Mouse (Mus musculus) liver, embryonic 15.5 days (tissue): ENCODE measurements around the gene Rbx1. TPM values are rescaled to one million over a fixed set of nuclear protein-coding genes. Genes with fewer than 3 reads are reported as not detected.
"Not testable (repeated sequence)": the region's sequence is repeated elsewhere in the genome, so short reads cannot be mapped to it uniquely, and the experiment has no call there.

Experiments
- ATAC-seq: fragments of 200-750 bp; cut with Nextera tagmentation; 2 replicates; pipeline ENCODE4 v1.8.0; 2017; ENCODE audit warnings: moderate number of reproducible peaks, mild to moderate bottlenecking, moderate library complexity; ENCODE audit not compliant: insufficient read depth
- H3K27ac ChIP-seq: fragments of 300-500 bp; sonication (generic); replicated peaks from 2 replicates; pipeline ENCODE4 v1.5.1; 2015; ENCODE audit warnings: mild to moderate bottlenecking, inconsistent platforms
- H3K27me3 ChIP-seq: fragments of 300-500 bp; sonication (generic); 2 replicates; pipeline ENCODE4 v1.6.1; 2015; ENCODE audit warnings: mild to moderate bottlenecking, inconsistent platforms
- H3K36me3 ChIP-seq: fragments of 300-500 bp; sonication (generic); replicated peaks from 2 replicates; pipeline ENCODE4 v1.6.1; 2015; ENCODE audit warnings: moderate library complexity, mild to moderate bottlenecking, inconsistent platforms
- H3K4me1 ChIP-seq: fragments of 300-500 bp; sonication (generic); replicated peaks from 2 replicates; pipeline ENCODE4 v1.6.1; 2015; ENCODE audit warnings: inconsistent platforms
- H3K4me2 ChIP-seq: fragments of 300-500 bp; sonication (generic); 2 replicates; pipeline ENCODE4 v1.6.1; 2015; ENCODE audit warnings: moderate library complexity, mild to moderate bottlenecking, inconsistent platforms
- H3K4me3 ChIP-seq: fragments of 300-500 bp; sonication (generic); replicated peaks from 2 replicates; pipeline ENCODE4 v1.5.1; 2015; ENCODE audit warnings: mild to moderate bottlenecking, inconsistent platforms
- H3K9ac ChIP-seq: fragments of 300-500 bp; sonication (generic); 2 replicates; pipeline ENCODE4 v1.6.1; 2015; ENCODE audit warnings: moderate library complexity, mild to moderate bottlenecking, inconsistent platforms
- H3K9me3 ChIP-seq: fragments of 300-500 bp; sonication (generic); replicated peaks from 2 replicates; pipeline ENCODE4 v1.6.1; 2016; ENCODE audit warnings: inconsistent platforms
- WGBS: fragments of 180-500 bp; shearing (Covaris S2); methylation state at CpG from one replicate; pipeline ENCODE4 v1.1.7; 2015; ENCODE audit warnings: mixed read lengths; ENCODE audit not compliant: insufficient replicate concordance; 5-methylcytosine and 5-hydroxymethylcytosine counted together
- polyA plus RNA-seq: library from polyadenylated mRNA; unstranded; fragments of >200 nt; fragmentation: Nextera tagmentation; extraction: Ambion mirVana; gene quantifications from 2 replicates; pipeline ENCODE4 v1.2.1, GENCODE M21; 2015

Gene Rbx1
- polyA plus RNA-seq = 195 and 226 TPM in 2 replicates

GRCm38 (mm10) chr15:81465901-81466737 lies at the start of gene Rbx1:
Rbx1 (plus strand) TSS chr15:81466296.
- peak within 1 kb of the TSS; percentile 86 for H3K4me2 ChIP-seq
- H3K9me3 ChIP-seq = no peaks in the 10 kb centered on the region
- peaks cover 29% of the 10 kb centered on the region for H3K36me3 ChIP-seq
- H3K27ac ChIP-seq = peak within 1 kb of the TSS; percentile 89
- H3K27me3 ChIP-seq = no peaks in the 10 kb centered on the region
- WGBS = under 1% methylated on average over 62 of the region's 62 CpGs
- H3K4me1 ChIP-seq = peaks cover 30% of the 10 kb centered on the region
- H3K9ac ChIP-seq = peak within 1 kb of the TSS; percentile 74
- peak within 1 kb of the TSS; percentile 81 for H3K4me3 ChIP-seq
- peak; percentile 97 for ATAC-seq

GRCm38 (mm10) chr15:81416763-81417310 lies 49.3 kb upstream of the Rbx1 start:
- peak; percentile 79 for ATAC-seq
- not testable (repeated sequence) for H3K27me3 ChIP-seq, H3K9me3 ChIP-seq, H3K36me3 ChIP-seq
- peak overlapping the region; percentile 41 for H3K4me3 ChIP-seq
- 9% methylated on average over 22 of the region's 22 CpGs for WGBS
- peak overlapping the region; percentile 68 for H3K27ac ChIP-seq
- peak overlapping the region; percentile 72 for H3K4me2 ChIP-seq
- H3K4me1 ChIP-seq = peaks cover 29% of the 10 kb centered on the region
- peak overlapping the region; percentile 43; the same call in 1 of the 2 replicates for H3K9ac ChIP-seq

GRCm38 (mm10) chr15:81418065-81418464 lies 48.0 kb upstream of the Rbx1 start:
- H3K4me2 ChIP-seq = no peak overlapping the region
- H3K4me3 ChIP-seq = no peak overlapping the region
- no peak for ATAC-seq
- WGBS = 73% methylated on average over 4 of the region's 4 CpGs
- no peaks in the 10 kb centered on the region for H3K27me3 ChIP-seq
- peak overlapping the region; percentile 49; the same call in 1 of the 2 replicates for H3K27ac ChIP-seq
- peaks cover 4% of the 10 kb centered on the region; the same call in 1 of the 2 replicates for H3K36me3 ChIP-seq
- peaks cover 33% of the 10 kb centered on the region for H3K4me1 ChIP-seq
- no peaks in the 10 kb centered on the region for H3K9me3 ChIP-seq
- H3K9ac ChIP-seq = no peak overlapping the region

- Histone ChIP-seq H3K27ac (peak overlapping the region; percentile 1; the same call in 1 of the 2 replicates), H3K4me2 (no peak overlapping the region), H3K4me3 (no peak overlapping the region), H3K27me3 (no peaks in the 10 kb centered on the region), H3K36me3 (no peaks in the 10 kb centered on the region; the same call in 1 of the 2 replicates), H3K4me1 (peaks cover 31% of the 10 kb centered on the region), H3K9me3 (no peaks in the 10 kb centered on the region), H3K9ac (no peak overlapping the region)
- no peak for ATAC-seq
- WGBS = 46% methylated on average over 1 of the region's 1 CpGs
Observed at GRCm38 (mm10) chr15:81421454-81421853, 44.6 kb upstream of the Rbx1 start.

GRCm38 (mm10) chr15:81422156-81422681 lies 43.9 kb upstream of the Rbx1 start:
- no peaks in the 10 kb centered on the region for H3K27me3 ChIP-seq
- H3K36me3 ChIP-seq = peaks cover 2% of the 10 kb centered on the region
- ATAC-seq = no peak
- H3K9me3 ChIP-seq = no peaks in the 10 kb centered on the region
- H3K9ac ChIP-seq = no peak overlapping the region
- H3K27ac ChIP-seq = peak overlapping the region; percentile 12
- peak overlapping the region; percentile 6; the same call in 1 of the 2 replicates for H3K4me2 ChIP-seq
- H3K4me3 ChIP-seq = no peak overlapping the region
- peaks cover 23% of the 10 kb centered on the region for H3K4me1 ChIP-seq
- WGBS = 69% methylated on average over 7 of the region's 7 CpGs

- no peak for ATAC-seq
- H3K9ac ChIP-seq = no peak overlapping the region
- H3K27ac ChIP-seq = no peak overlapping the region
- peaks cover 10% of the 10 kb centered on the region for H3K36me3 ChIP-seq
- H3K27me3 ChIP-seq = no peaks in the 10 kb centered on the region
- H3K4me1 ChIP-seq = peaks cover 10% of the 10 kb centered on the region
- WGBS = 75% methylated on average over 3 of the region's 3 CpGs
- H3K4me2 ChIP-seq = no peak overlapping the region
- H3K4me3 ChIP-seq = no peak overlapping the region
- H3K9me3 ChIP-seq = no peaks in the 10 kb centered on the region
Observed at GRCm38 (mm10) chr15:81425311-81425710, 40.8 kb upstream of the Rbx1 start.

GRCm38 (mm10) chr15:81427947-81428346 lies 38.1 kb upstream of the Rbx1 start:
- H3K4me3 ChIP-seq = no peak overlapping the region

GRCm38 (mm10) chr15:81431195-81431594 lies 34.9 kb upstream of the Rbx1 start:
- Histone ChIP-seq H3K27ac (no peak overlapping the region), H3K4me2 (no peak overlapping the region), H3K9ac (no peak overlapping the region), H3K9me3 (no peaks in the 10 kb centered on the region), H3K36me3 (peaks cover 34% of the 10 kb centered on the region), H3K4me1 (no peaks in the 10 kb centered on the region), H3K27me3 (no peaks in the 10 kb centered on the region), H3K4me3 (no peak overlapping the region)
- WGBS = 80% methylated on average over 1 of the region's 1 CpGs
- ATAC-seq = no peak

More at GRCm38 (mm10) chr15:81427947-81428346, 38.1 kb upstream of the Rbx1 start:
- ATAC-seq = no peak
- no peaks in the 10 kb centered on the region for H3K4me1 ChIP-seq
- no peak overlapping the region for H3K9ac ChIP-seq
- no peak overlapping the region for H3K27ac ChIP-seq
- WGBS = 48% methylated on average over 2 of the region's 2 CpGs
- no peaks in the 10 kb centered on the region for H3K9me3 ChIP-seq
- H3K27me3 ChIP-seq = no peaks in the 10 kb centered on the region
- H3K4me2 ChIP-seq = no peak overlapping the region
- peaks cover 31% of the 10 kb centered on the region for H3K36me3 ChIP-seq

GRCm38 (mm10) chr15:81438345-81438744 lies 27.8 kb upstream of the Rbx1 start:
- WGBS = 79% methylated on average over 1 of the region's 1 CpGs
- ATAC-seq = no peak
- Histone ChIP-seq H3K9ac (no peak overlapping the region), H3K36me3 (peaks cover 21% of the 10 kb centered on the region), H3K27ac (no peak overlapping the region), H3K4me1 (no peaks in the 10 kb centered on the region), H3K4me3 (no peak overlapping the region), H3K4me2 (no peak overlapping the region), H3K27me3 (no peaks in the 10 kb centered on the region), H3K9me3 (no peaks in the 10 kb centered on the region)

GRCm38 (mm10) chr15:81439236-81439635 lies 26.9 kb upstream of the Rbx1 start:
- H3K9me3 ChIP-seq = no peaks in the 10 kb centered on the region
- H3K27ac ChIP-seq = no peak overlapping the region
- H3K4me2 ChIP-seq = no peak overlapping the region
- peaks cover 21% of the 10 kb centered on the region for H3K36me3 ChIP-seq
- H3K27me3 ChIP-seq = no peaks in the 10 kb centered on the region
- H3K4me1 ChIP-seq = no peaks in the 10 kb centered on the region
- H3K4me3 ChIP-seq = no peak overlapping the region
- ATAC-seq = no peak
- no peak overlapping the region for H3K9ac ChIP-seq

GRCm38 (mm10) chr15:81448463-81448862 lies 17.6 kb upstream of the Rbx1 start:
- H3K27ac ChIP-seq = no peak overlapping the region
- WGBS = 38% methylated on average over 3 of the region's 3 CpGs
- no peaks in the 10 kb centered on the region for H3K27me3 ChIP-seq
- no peaks in the 10 kb centered on the region for H3K9me3 ChIP-seq
- no peak overlapping the region for H3K4me3 ChIP-seq
- no peak for ATAC-seq
- H3K4me1 ChIP-seq = no peaks in the 10 kb centered on the region
- no peak overlapping the region for H3K4me2 ChIP-seq
- peaks cover 36% of the 10 kb centered on the region for H3K36me3 ChIP-seq
- no peak overlapping the region for H3K9ac ChIP-seq
